Mouse (Mus musculus): ENCODE data around the gene Bmp4. TPM values are rescaled to one million over a fixed set of nuclear protein-coding genes. Genes with fewer than 3 reads are reported as not detected.

Bmp4 gene
- polyA plus RNA-seq, 1 experiment from 2014 or later = 15.4 TPM

DNA sequence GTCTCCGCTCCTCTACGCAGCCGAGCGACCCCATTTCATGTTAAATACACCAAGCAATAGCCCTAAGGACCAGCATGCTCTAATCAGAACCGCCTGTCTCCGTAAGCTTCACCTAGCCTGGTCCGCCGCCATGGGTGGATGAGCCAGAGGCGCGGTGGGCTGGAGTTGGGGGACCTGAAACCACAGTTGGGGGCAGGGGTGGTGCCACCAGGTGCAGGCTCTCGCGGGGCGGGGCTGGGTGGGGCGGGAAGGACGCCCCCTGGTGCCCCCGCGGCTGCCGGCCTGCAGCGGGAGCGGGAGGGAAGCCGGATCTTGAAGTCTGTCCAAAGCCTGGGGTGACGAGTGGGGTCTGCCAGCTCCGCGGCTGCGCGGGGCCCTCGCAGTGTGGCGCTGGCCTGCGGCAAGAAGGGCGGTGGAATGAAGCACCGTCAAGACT, 10.2 kb downstream of the Bmp4 start:
- peak overlapping the region; percentile 49 for H3K4me3 ChIP-seq
- peaks cover 85% of the 10 kb centered on the region for H3K27me3 ChIP-seq (ENCODE audit: insufficient read depth, poor library complexity, severe bottlenecking)
- H3K27ac ChIP-seq = peak overlapping the region; percentile 60
- peak; percentile 52 for DNase-seq (ENCODE audit: low spot score)
- WGBS = 3% methylated on average over 31 of the region's 31 CpGs
- no peaks in the 10 kb centered on the region for H3K9me3 ChIP-seq
- H3K4me1 ChIP-seq (replicated peaks) = peaks cover 17% of the 10 kb centered on the region
- peaks cover 5% of the 10 kb centered on the region; the same call in 1 of the 2 replicates for H3K36me3 ChIP-seq

GRCm38 (mm10) chr14:46379285-46379684, 11.2 kb downstream of the Bmp4 start, which contains the start of gene Gm15217:
Gm15217 (plus strand) TSS chr14:46379414.
- peaks cover 5% of the 10 kb centered on the region; the same call in 1 of the 2 replicates for H3K36me3 ChIP-seq
- no peaks in the 10 kb centered on the region for H3K9me3 ChIP-seq
- H3K27me3 ChIP-seq (ENCODE audit: insufficient read depth, poor library complexity, severe bottlenecking) = peaks cover 75% of the 10 kb centered on the region
- DNase-seq (ENCODE audit: low spot score) = no peak
- H3K4me1 ChIP-seq (replicated peaks) = peaks cover 11% of the 10 kb centered on the region
- H3K27ac ChIP-seq = peak within 1 kb of the TSS; percentile 60
- 86% methylated on average over 12 of the region's 12 CpGs for WGBS
- peak within 1 kb of the TSS; percentile 49 for H3K4me3 ChIP-seq

- Histone ChIP-seq H3K36me3 (no peaks in the 10 kb centered on the region), H3K4me3 (no peak overlapping the region), H3K4me1 (replicated peaks) (peaks cover 8% of the 10 kb centered on the region), H3K27ac (no peak overlapping the region), H3K9me3 (no peaks in the 10 kb centered on the region), H3K27me3 (ENCODE audit: insufficient read depth, poor library complexity, severe bottlenecking) (peaks cover 40% of the 10 kb centered on the region)
- no peak for DNase-seq (ENCODE audit: low spot score)
- whole genome bisulfite sequencing = 87% methylated on average over 5 of the region's 5 CpGs
Observed at GRCm38 (mm10) chr14:46375796-46376195, 14.7 kb downstream of the Bmp4 start.

- Histone ChIP-seq H3K4me1 (replicated peaks) (no peaks in the 10 kb centered on the region), H3K9me3 (no peaks in the 10 kb centered on the region), H3K27me3 (ENCODE audit: insufficient read depth, poor library complexity, severe bottlenecking) (0 out of 2 replicates have a peak, but pooled peaks cover 9% of the 10 kb centered on the region), H3K4me3 (no peak overlapping the region), H3K27ac (no peak overlapping the region), H3K36me3 (no peaks in the 10 kb centered on the region)
- WGBS = 47% methylated on average over 9 of the region's 9 CpGs
- DNase-seq (ENCODE audit: low spot score) = no peak
Observed at GRCm38 (mm10) chr14:46372452-46372851, 18.0 kb downstream of the Bmp4 start.

DNA sequence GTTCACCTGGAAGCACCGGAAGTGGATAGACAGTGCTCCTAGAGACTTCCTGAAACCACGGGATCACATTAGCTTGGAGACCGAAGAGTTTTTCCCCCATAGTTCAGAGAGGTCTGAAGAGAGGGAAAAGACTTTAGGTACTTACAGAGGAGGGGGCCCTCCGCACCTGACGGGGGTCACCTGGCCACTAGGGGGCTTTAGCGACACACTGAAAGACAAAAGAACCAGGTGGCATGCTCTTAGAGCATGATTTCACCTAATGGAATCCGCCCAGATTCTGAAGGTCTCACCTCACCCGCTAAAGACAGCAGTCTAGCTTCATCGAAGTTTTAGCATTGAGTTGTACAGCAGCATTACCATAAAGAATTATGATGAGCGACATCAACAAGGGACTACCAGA, 27.3 kb downstream of the Bmp4 start:
- WGBS = 38% methylated on average over 10 of the region's 10 CpGs
- DNase-seq (ENCODE audit: low spot score) = no peak
- H3K36me3 ChIP-seq = no peaks in the 10 kb centered on the region
- no peaks in the 10 kb centered on the region for H3K4me1 ChIP-seq (replicated peaks)
- H3K4me3 ChIP-seq = no peak overlapping the region
- no peak overlapping the region for H3K27ac ChIP-seq
- no peaks in the 10 kb centered on the region for H3K27me3 ChIP-seq (ENCODE audit: insufficient read depth, poor library complexity, severe bottlenecking)
- no peaks in the 10 kb centered on the region for H3K9me3 ChIP-seq

DNA sequence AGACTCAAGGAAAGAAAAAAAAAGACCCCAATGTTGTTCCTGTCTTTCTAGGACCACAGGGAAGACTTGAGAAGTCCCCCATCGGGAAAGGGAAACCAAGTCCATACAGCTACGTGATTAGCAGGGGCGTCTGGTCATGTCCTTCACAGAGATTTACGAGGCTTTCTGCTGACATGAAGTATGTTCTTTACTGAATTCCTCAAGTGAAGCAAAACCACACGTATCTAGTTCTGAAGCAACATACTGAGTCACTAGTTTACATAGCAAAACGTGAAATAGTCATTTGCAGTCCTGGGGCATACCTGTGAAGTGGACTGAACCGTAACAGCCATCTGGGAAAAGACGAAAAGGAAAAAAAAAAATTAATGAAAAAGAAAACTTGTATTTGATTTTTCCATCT, 32.8 kb downstream of the Bmp4 start:
- Histone ChIP-seq H3K27ac (no peak overlapping the region), H3K4me1 (replicated peaks) (no peaks in the 10 kb centered on the region), H3K27me3 (ENCODE audit: insufficient read depth, poor library complexity, severe bottlenecking) (no peaks in the 10 kb centered on the region), H3K9me3 (no peaks in the 10 kb centered on the region), H3K36me3 (no peaks in the 10 kb centered on the region), H3K4me3 (no peak overlapping the region)
- DNase-seq (ENCODE audit: low spot score) = no peak
- 86% methylated on average over 8 of the region's 8 CpGs for WGBS

GRCm38 (mm10) chr14:46357286-46357685, 33.2 kb downstream of the Bmp4 start:
- Histone ChIP-seq H3K27ac (no peak overlapping the region), H3K9me3 (no peaks in the 10 kb centered on the region), H3K4me1 (replicated peaks) (no peaks in the 10 kb centered on the region), H3K4me3 (no peak overlapping the region), H3K36me3 (no peaks in the 10 kb centered on the region), H3K27me3 (ENCODE audit: insufficient read depth, poor library complexity, severe bottlenecking) (no peaks in the 10 kb centered on the region)
- WGBS = 90% methylated on average over 7 of the region's 7 CpGs
- DNase-seq (ENCODE audit: low spot score) = no peak

DNA sequence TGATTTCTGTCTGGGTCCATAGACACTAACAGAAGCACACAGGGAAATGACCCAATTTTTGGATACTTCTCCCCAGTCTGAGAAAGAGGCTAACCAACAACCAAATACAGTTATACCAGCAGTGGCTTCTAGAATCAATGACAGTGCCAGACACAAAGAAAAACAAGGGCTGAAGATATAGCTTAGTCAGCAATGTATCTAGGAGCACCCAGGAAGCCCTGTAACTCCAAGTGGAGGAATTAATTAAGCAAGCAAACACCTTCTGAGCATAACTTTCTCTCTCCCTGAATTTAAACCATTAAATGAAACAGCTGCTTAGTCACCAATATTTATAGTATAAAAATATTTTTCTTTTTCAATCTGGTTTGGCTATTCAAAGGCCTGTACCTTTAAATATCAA, 45.7 kb downstream of the Bmp4 start:
- Histone ChIP-seq H3K27ac (no peak overlapping the region), H3K9me3 (peaks cover 5% of the 10 kb centered on the region; the same call in 1 of the 2 replicates), H3K36me3 (no peaks in the 10 kb centered on the region), H3K4me3 (no peak overlapping the region), H3K4me1 (replicated peaks) (no peaks in the 10 kb centered on the region), H3K27me3 (ENCODE audit: insufficient read depth, poor library complexity, severe bottlenecking) (no peaks in the 10 kb centered on the region)
- no peak for DNase-seq (ENCODE audit: low spot score)

- H3K36me3 ChIP-seq = no peaks in the 10 kb centered on the region
- DNase-seq (ENCODE audit: low spot score) = no peak
- H3K27ac ChIP-seq = no peak overlapping the region
- H3K9me3 ChIP-seq = no peaks in the 10 kb centered on the region
- H3K27me3 ChIP-seq (ENCODE audit: insufficient read depth, poor library complexity, severe bottlenecking) = no peaks in the 10 kb centered on the region
- H3K4me1 ChIP-seq (replicated peaks) = no peaks in the 10 kb centered on the region
- H3K4me3 ChIP-seq = no peak overlapping the region
- WGBS = 82% methylated on average over 11 of the region's 11 CpGs
Observed at GRCm38 (mm10) chr14:46338801-46339200, 51.7 kb downstream of the Bmp4 start.

Other genes starting within 250 kb of the Bmp4 start
- not detected in 2 replicates for gene Gm15217, start 11.3 kb downstream of the Bmp4 start, polyA plus RNA-seq (2016; fragmentation: Nextera tagmentation; extraction: Ambion mirVana)

All from hindbrain, embryonic 10.5 days (tissue).